Mouse (Mus musculus): ENCODE measurements around the gene Rere.
"Not testable (repeated sequence)": the region's sequence is repeated elsewhere in the genome, so short reads cannot be mapped to it uniquely, and the experiment has no call there.

Rere gene

GRCm38 (mm10) chr4:150461427-150462189 lies 180.2 kb downstream of the Rere start:
- no peak for DNase-seq (ENCODE audit: low spot score in 2 of 2)

GRCm38 (mm10) chr4:150462367-150462766 lies 180.9 kb downstream of the Rere start:
- DNase-seq (ENCODE audit: low spot score in 2 of 2): peak; percentile 38 to 39

- peak; percentile 32 to 50 for DNase-seq (ENCODE audit: low spot score in 2 of 2)
These were observed 184.3 kb downstream of the Rere start for GRCm38 (mm10) chr4:150465759-150466158.

- DNase-seq (ENCODE audit: low spot score in 2 of 2): no peak
These were observed 187.8 kb downstream of the Rere start for GRCm38 (mm10) chr4:150469274-150469673.

GRCm38 (mm10) chr4:150470674-150471328 lies 189.4 kb downstream of the Rere start:
- no peak for DNase-seq (ENCODE audit: low spot score in 2 of 2)

GRCm38 (mm10) chr4:150472751-150473436 lies 191.4 kb downstream of the Rere start:
- DNase-seq (ENCODE audit: low spot score in 2 of 2): no peak

GRCm38 (mm10) chr4:150473437-150474070 lies 192.1 kb downstream of the Rere start:
- DNase-seq (ENCODE audit: low spot score in 2 of 2): no peak

- peak; percentile 34 to 55 for DNase-seq (ENCODE audit: low spot score in 2 of 2)
These were observed 192.6 kb downstream of the Rere start for GRCm38 (mm10) chr4:150474086-150474485.

- DNase-seq (ENCODE audit: low spot score in 2 of 2): no peak
These were observed 194.8 kb downstream of the Rere start for GRCm38 (mm10) chr4:150476258-150476657.

- no peak for DNase-seq (ENCODE audit: low spot score in 2 of 2)
These were observed 196.6 kb downstream of the Rere start for GRCm38 (mm10) chr4:150478006-150478405.

GRCm38 (mm10) chr4:150483081-150483480 lies 201.6 kb downstream of the Rere start:
- DNase-seq (ENCODE audit: low spot score in 2 of 2): not testable (repeated sequence)

GRCm38 (mm10) chr4:150486097-150486496 lies 204.7 kb downstream of the Rere start:
- DNase-seq (ENCODE audit: low spot score in 2 of 2): no peak

- no peak for DNase-seq (ENCODE audit: low spot score in 2 of 2)
These were observed 205.7 kb downstream of the Rere start for GRCm38 (mm10) chr4:150487109-150487508.

- DNase-seq (ENCODE audit: low spot score in 2 of 2): peak; percentile 71 to 85
These were observed 206.8 kb downstream of the Rere start for GRCm38 (mm10) chr4:150488096-150488748.

GRCm38 (mm10) chr4:150488767-150489166 lies 207.3 kb downstream of the Rere start:
- no peak for DNase-seq (ENCODE audit: low spot score in 2 of 2)

GRCm38 (mm10) chr4:150490050-150490449 lies 208.6 kb downstream of the Rere start:
- DNase-seq (ENCODE audit: low spot score in 2 of 2): no peak

GRCm38 (mm10) chr4:150491710-150492109 lies 210.3 kb downstream of the Rere start:
- no peak for DNase-seq (ENCODE audit: low spot score in 2 of 2)

GRCm38 (mm10) chr4:150493258-150493937 lies 212.0 kb downstream of the Rere start:
- no peak for DNase-seq (ENCODE audit: low spot score in 2 of 2)

GRCm38 (mm10) chr4:150493938-150494330 lies 212.5 kb downstream of the Rere start:
- not testable (repeated sequence) for DNase-seq (ENCODE audit: low spot score in 2 of 2)

GRCm38 (mm10) chr4:150495568-150495967 lies 214.1 kb downstream of the Rere start:
- DNase-seq (ENCODE audit: low spot score in 2 of 2): no peak
